Mouse (Mus musculus) ES-E14 (cell line): Measurements from ENCODE around the gene Sox13. TPM values are rescaled to one million over a fixed set of nuclear protein-coding genes. Genes with fewer than 3 reads are reported as not detected.

Experiments used
- DNase-seq: peaks from one replicate; pipeline ENCODE4 v3.0.0-alpha.2; 2013; ENCODE audit warnings: low read depth, low spot score
- H3K27ac ChIP-seq: 2 replicates; pipeline ENCODE4 v1.5.1; 2012; ENCODE audit warnings: low read depth, mild to moderate bottlenecking, low read length, moderate library complexity, mixed read lengths; ENCODE audit not compliant: poor library complexity, insufficient read depth, severe bottlenecking
- H3K36me3 ChIP-seq: 2 replicates; pipeline ENCODE4 v1.6.1; 2012; ENCODE audit warnings: mild to moderate bottlenecking, low read length, moderate library complexity, mixed read lengths; ENCODE audit not compliant: control insufficient read depth, poor library complexity, insufficient read depth, severe bottlenecking
- H3K4me1 ChIP-seq, 2 experiments: fragments of 150-350 bp in 1 of 2; sonication (generic) in 1 of 2; 2 replicates each; pipeline ENCODE4 v1.6.1; 2012; ENCODE audit warnings: low read length in 2 of 2, mild to moderate bottlenecking in 1 of 2, mixed read lengths in 1 of 2; ENCODE audit not compliant: control insufficient read depth in 2 of 2, insufficient read depth in 2 of 2, poor library complexity in 1 of 2
- H3K4me3 ChIP-seq, 2 experiments: fragments of 150-350 bp in 1 of 2; sonication (generic) in 1 of 2; 2 replicates each; pipeline ENCODE4 v1.5.1; 2012; ENCODE audit warnings: low read length in 2 of 2, low read depth in 1 of 2, mild to moderate bottlenecking in 1 of 2, mixed read lengths in 1 of 2; ENCODE audit not compliant: insufficient read depth in 1 of 2, poor library complexity in 1 of 2, severe bottlenecking in 1 of 2
- H3K9ac ChIP-seq: 2 replicates; pipeline ENCODE4 v1.6.1; 2012; ENCODE audit warnings: low read depth, mild to moderate bottlenecking, low read length, mixed read lengths; ENCODE audit not compliant: poor library complexity, insufficient read depth, severe bottlenecking
- H3K9me3 ChIP-seq: fragments of 150-350 bp; sonication (generic); 2 replicates; pipeline ENCODE4 v1.6.1; 2012; ENCODE audit warnings: low read depth, mild to moderate bottlenecking, low read length; ENCODE audit not compliant: control insufficient read depth, insufficient read depth
- CHD2 ChIP-seq: IDR thresholded peaks from 2 replicates; pipeline ENCODE4 v1.6.1; 2014; ENCODE audit warnings: mild to moderate bottlenecking, low read depth, low read length, inconsistent platforms
- HCFC1 ChIP-seq: IDR thresholded peaks from 2 replicates; pipeline ENCODE4 v1.6.1; 2012; ENCODE audit warnings: low read length, inconsistent platforms, borderline replicate concordance; ENCODE audit not compliant: insufficient read depth
- MAFK ChIP-seq: IDR thresholded peaks from 2 replicates; pipeline ENCODE4 v1.6.1; 2014; ENCODE audit warnings: mild to moderate bottlenecking, low read depth, low read length, inconsistent platforms; ENCODE audit not compliant: insufficient read depth
- ZC3H11A ChIP-seq: IDR thresholded peaks from 2 replicates; pipeline ENCODE4 v1.6.1; 2012; ENCODE audit warnings: low read depth, mild to moderate bottlenecking, inconsistent platforms, low read length, borderline replicate concordance
- ZNF384 ChIP-seq: IDR thresholded peaks from 2 replicates; pipeline ENCODE4 v1.6.1; 2012; ENCODE audit warnings: low read depth, low read length, inconsistent platforms
- in situ Hi-C, 2 experiments: fragments of 600-800 bp; cut with MboI; formaldehyde crosslinking; loops; one replicate each; pipeline ENCODE4 v1.15.1; 2025; ENCODE audit warnings: low sequenced_read_pairs in 2 of 2, inconsistent platforms in 1 of 2; ENCODE audit not compliant: unreplicated experiment in 2 of 2
- total RNA-seq: library from RNA; depleted of rRNA; stranded (reverse); fragments of 300-350 nt; gene quantifications from 2 replicates; pipeline ENCODE4 v1.2.3, GENCODE M21; 2012

Gene Sox13
- total RNA-seq, 1 experiment, result 11.1 TPM

GRCm38 (mm10) chr1:133424547-133425140 lies 467 bp upstream of the Sox13 start:
- H3K4me3 ChIP-seq, result peak overlapping the region in 1 of 2 experiments; percentile 89; a peak in 1 of 4 replicates
- H3K9me3 ChIP-seq, result no peaks in the 10 kb centered on the region
- H3K4me1 ChIP-seq, result no peaks in the 10 kb centered on the region; a peak in 1 of 4 replicates
- TF ChIP-seq CHD2, result no peak
- no peak for TF ChIP-seq ZNF384
- TF ChIP-seq ZC3H11A, result no peak
- no peak for TF ChIP-seq MAFK
- TF ChIP-seq HCFC1, result no peak
- no peak for DNase-seq
- no peak overlapping the region for H3K9ac ChIP-seq
- no peaks in the 10 kb centered on the region for H3K36me3 ChIP-seq
- no peak overlapping the region for H3K27ac ChIP-seq
- in situ Hi-C loops, result no loop called here

- TF ChIP-seq CHD2 (no peak), ZC3H11A (no peak), MAFK (no peak), ZNF384 (no peak), HCFC1 (no peak)
- Histone ChIP-seq H3K9ac (peak overlapping the region; percentile 75), H3K4me1 (peaks cover 2 to 7% of the 10 kb centered on the region in 2 experiments; a peak in 2 of 4 replicates), H3K9me3 (no peaks in the 10 kb centered on the region), H3K27ac (no peak overlapping the region), H3K4me3 (peak overlapping the region; percentile 81 to 89), H3K36me3 (no peaks in the 10 kb centered on the region)
- in situ Hi-C loops, result no loop called here
- no peak for DNase-seq
Measured at GRCm38 (mm10) chr1:133423166-133423542, 1.0 kb downstream of the Sox13 start.

- no peak for DNase-seq
- Histone ChIP-seq H3K9me3 (no peaks in the 10 kb centered on the region), H3K4me3 (peak overlapping the region; percentile 81 to 89), H3K36me3 (no peaks in the 10 kb centered on the region), H3K27ac (no peak overlapping the region), H3K4me1 (peaks cover 6 to 8% of the 10 kb centered on the region in 2 experiments), H3K9ac (peak overlapping the region; percentile 75)
- TF ChIP-seq MAFK, result no peak
- TF ChIP-seq CHD2, result no peak
- no peak for TF ChIP-seq HCFC1
- no peak for TF ChIP-seq ZNF384
- TF ChIP-seq ZC3H11A, result no peak
- in situ Hi-C loops, result no loop called here
Measured at GRCm38 (mm10) chr1:133422615-133423161, 1.5 kb downstream of the Sox13 start.

GRCm38 (mm10) chr1:133421975-133422570 lies 2.1 kb downstream of the Sox13 start:
- Histone ChIP-seq H3K4me3 (peak overlapping the region; percentile 81 to 89), H3K36me3 (no peaks in the 10 kb centered on the region), H3K9ac (peak overlapping the region; percentile 75; the same call in 1 of the 2 replicates), H3K9me3 (no peaks in the 10 kb centered on the region), H3K27ac (no peak overlapping the region), H3K4me1 (peaks cover 6 to 14% of the 10 kb centered on the region in 2 experiments)
- no peak for TF ChIP-seq ZC3H11A
- no peak for TF ChIP-seq CHD2
- in situ Hi-C loops, result no loop called here
- DNase-seq, result no peak
